Comparison of ENCODE assay signal across 8 mouse cellular contexts in the genomic region with DNA sequence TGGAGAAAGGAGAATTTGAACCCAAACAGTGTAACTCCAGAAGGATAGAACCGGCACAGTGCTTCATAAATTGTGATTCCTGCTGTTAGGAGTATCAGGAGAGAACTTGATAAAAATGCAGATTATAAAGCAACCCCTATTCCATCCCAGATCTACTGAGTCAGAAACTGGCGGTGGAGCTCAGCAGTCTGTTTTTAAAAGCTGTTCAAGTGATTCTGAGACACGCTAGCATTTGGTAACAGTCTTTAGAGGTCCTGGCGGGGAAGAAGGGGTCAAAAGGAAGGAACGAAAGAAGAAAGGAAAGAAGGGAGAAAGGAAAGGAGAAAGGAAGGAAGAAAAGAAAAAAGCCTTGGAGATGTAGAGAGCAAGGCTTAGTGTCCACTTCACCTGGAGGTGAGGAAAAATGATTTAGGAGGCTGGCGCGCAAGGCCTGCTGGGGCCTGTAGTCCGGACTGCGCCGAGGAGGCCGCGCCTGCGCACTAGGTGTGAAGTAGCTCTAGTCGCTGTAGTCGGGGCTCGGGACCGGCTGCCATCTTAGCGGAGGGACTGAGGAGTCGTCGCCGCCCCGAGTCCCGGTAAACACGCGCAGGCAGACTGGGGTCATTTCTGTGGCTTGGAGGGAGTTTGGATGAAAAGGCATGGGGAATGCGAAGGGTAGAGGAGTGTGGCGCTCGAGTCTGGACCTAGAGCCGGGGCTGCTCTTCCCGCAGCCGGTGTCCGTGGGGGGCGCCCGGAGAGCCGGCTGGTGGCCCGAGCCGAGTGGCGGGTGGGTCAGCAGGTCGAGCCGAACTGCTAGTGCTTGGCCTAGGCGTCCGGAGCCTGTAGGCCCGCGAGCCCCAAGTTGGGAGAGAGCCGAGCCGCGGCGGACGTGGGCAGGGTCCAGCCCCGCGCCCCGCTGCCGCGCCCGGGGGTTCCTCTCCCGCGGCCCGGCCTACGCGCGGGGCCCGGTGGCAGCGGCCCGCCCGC. TPM values are rescaled to one million over a fixed set of nuclear protein-coding genes. Genes with fewer than 3 reads are reported as not detected.
DNase-seq lines count a peak whose midpoint lies in the region; ATAC-seq lines count a peak whose summit lies in the region.

Itch (plus strand) TSS at position 499 of the 966 bp plus-strand sequence.

- intact Hi-C loops in gastrocnemius, postnatal 14 days (cut with DNase I; ENCODE audit: low total_unique reads) = no loop called here
- intact Hi-C loops in left cerebral cortex, postnatal 10 days (cut with DNase I) = loop anchor here (5.0 kb wide), 1 partner anchor 51 kb away; no protein-coding TSS in a partner anchor

- peak; percentile 94 to 97 for DNase-seq in adrenal gland, adult (ENCODE audit: inconsistent age in 2 of 2, low spot score in 1 of 2)
- DNase-seq in embryo, embryonic 10.5 days (ENCODE audit: low spot score) = peak; percentile 97
- peak; percentile 95 for DNase-seq in gastrocnemius, postnatal 14 days
- peak; percentile 90 to 96 for DNase-seq in left cerebral cortex, postnatal 10 days (ENCODE audit: extremely low spot score in 1 of 2, low spot score in 2 of 2)
- peak; percentile 92 for DNase-seq in right cerebral cortex, postnatal 25 days
- peak; percentile 88 for DNase-seq in urinary bladder, postnatal 4 days (ENCODE audit: low spot score in 2 of 2)

- peak; percentile 96 for ATAC-seq in inflammation-experienced regulatory T-cells, adult 6 months
- peak; percentile 99 for ATAC-seq in megakaryocyte-erythroid progenitor cell, adult 5-6 weeks (replicated peaks; ENCODE audit: low FRiP score, low TSS enrichment, poor library complexity, severe bottlenecking)

RNA-seq across cellular contexts. Expression of gene Itch, which starts in this region (rescaled TPM):
- 10 to 100 TPM; 23.0 to 24.4 TPM for total RNA-seq in gastrocnemius, postnatal 14 days (2021)
- polyA plus RNA-seq in inflammation-experienced regulatory T-cells, adult 6 months (2017; shearing (Covaris generic)) = 10 to 100 TPM; 52.0 to 68.2 (median 58.8) TPM
- total RNA-seq in left cerebral cortex, postnatal 10 days (2021) = 10 to 100 TPM; 35.2 to 35.3 TPM
- 30.4 and 39.4 TPM in 2 replicates for total RNA-seq in megakaryocyte-erythroid progenitor cell, adult 5-6 weeks (2014; fragmentation: Nextera tagmentation)
- 41.1 and 47.2 TPM in 2 replicates for total RNA-seq in megakaryocyte-erythroid progenitor cell, adult 5-6 weeks (2017)

Comparison
In these comparisons a context has a peak if more than half of its experiments do, and no peak if none do; other contexts are left out.
1. Peak in every context shown above with its lines: DNase-seq and ATAC-seq.